Comparison of ENCODE assay signal across 24 mouse cellular contexts in the genomic region with DNA sequence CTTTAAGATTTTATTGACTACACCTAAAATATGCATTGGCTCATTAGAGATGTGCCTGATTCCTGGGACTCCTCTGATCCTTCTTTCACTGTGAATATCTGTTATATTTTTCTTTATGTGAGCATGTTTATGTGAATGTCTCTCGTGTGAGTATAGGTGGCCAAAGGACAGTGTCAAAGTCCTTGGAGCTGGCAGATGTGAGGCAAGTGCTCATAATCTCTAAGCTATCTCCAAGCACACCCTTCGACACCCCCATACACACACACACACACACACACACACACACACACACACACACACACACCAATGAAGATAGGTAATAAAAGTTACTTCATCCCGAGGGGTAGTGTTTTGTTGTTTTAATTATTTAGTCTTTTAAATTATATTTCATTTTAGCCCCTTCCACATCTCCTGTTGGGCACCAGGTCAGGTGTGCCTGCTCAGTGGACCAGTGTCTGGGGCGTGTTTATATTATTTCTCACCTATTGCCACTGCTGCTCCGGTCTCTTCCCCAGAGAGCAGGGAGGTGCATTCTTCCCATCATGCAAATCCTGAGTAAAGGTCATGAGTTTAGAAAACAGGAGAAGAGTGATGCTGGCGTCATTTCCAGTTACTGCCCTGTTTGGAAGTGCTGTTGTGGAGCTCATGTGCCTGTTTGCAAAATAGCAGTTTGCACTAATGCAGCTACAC.
A peak's percentile ranks its signal among the peaks of the same experiment; 100 is the strongest.
DNase-seq lines count a peak whose midpoint lies in the region; ATAC-seq and TF ChIP-seq lines count a peak whose summit lies in the region.
"Had no signal": no experiment of that assay in that cellular context is flagged by ENCODE, and none has a peak within 500 bp of the region (broad histone marks: within the 10 kb centered on the region; RNA-seq: fewer than 3 reads in every experiment).

No protein-coding gene starts in this region.

- no peak for DNase-seq in hindbrain, postnatal 0 days (ENCODE audit: low spot score)
- no peak for DNase-seq in hindbrain, embryonic 10.5 days (ENCODE audit: low spot score)
- DNase-seq in liver, postnatal 0 days: peak; percentile 24
- DNase-seq: adrenal gland, adult 8-10 months; adrenal gland, postnatal 14 days; adrenal gland, postnatal 36 days; B cell, adult 2 months; cerebellum, adult 11-12 months; cerebellum, adult 2 months; cerebellum, adult 9-10 months; cerebellum, postnatal 10 days; cerebellum, postnatal 25 days; forebrain, postnatal 0 days had no signal

- no peak for TF ChIP-seq CTCF in hindbrain, postnatal 0 days (IDR thresholded peaks at IDR 0.05; ENCODE audit: low read depth)
- TF ChIP-seq CTCF in liver, postnatal 0 days (IDR thresholded peaks at IDR 0.05; ENCODE audit: low read depth): no peak

- ATAC-seq in forebrain, embryonic 15.5 days (replicated peaks): no peak
- no peak for ATAC-seq in forebrain, embryonic 16.5 days
- ATAC-seq in hindbrain, postnatal 0 days: no peak
- ATAC-seq in liver, postnatal 0 days: peak; percentile 97
- ATAC-seq in liver, embryonic 12.5 days: no peak
- ATAC-seq: activated CD4-positive, CD25-positive, alpha-beta regulatory T cell, adult 4 months; CD4-positive, CD25-positive, alpha-beta regulatory T cell, adult 4 months; forebrain, embryonic 13.5 days; forebrain, postnatal 0 days; Patski had no signal

- no peaks in the 10 kb centered on the region for H3K27me3 ChIP-seq in forebrain, embryonic 15.5 days
- H3K27me3 ChIP-seq in forebrain, embryonic 16.5 days (replicated peaks; ENCODE audit: control insufficient read depth, insufficient read depth, low read length): no peaks in the 10 kb centered on the region
- no peaks in the 10 kb centered on the region for H3K27me3 ChIP-seq in hindbrain, postnatal 0 days (ENCODE audit: insufficient read depth, low read length)
- no peaks in the 10 kb centered on the region for H3K27me3 ChIP-seq in hindbrain, embryonic 10.5 days (ENCODE audit: insufficient read depth, poor library complexity, severe bottlenecking)
- H3K27me3 ChIP-seq in liver, postnatal 0 days (ENCODE audit: insufficient read depth, low read length): no peaks in the 10 kb centered on the region
- no peaks in the 10 kb centered on the region for H3K27me3 ChIP-seq in liver, embryonic 12.5 days (replicated peaks)
- H3K27me3 ChIP-seq: CH12.LX; embryonic facial prominence, embryonic 12.5 days; forebrain, embryonic 13.5 days; Patski had no signal

- H3K9me3 ChIP-seq in forebrain, embryonic 15.5 days: no peaks in the 10 kb centered on the region
- H3K9me3 ChIP-seq in forebrain, embryonic 16.5 days (ENCODE audit: control insufficient read depth, low read length): no peaks in the 10 kb centered on the region
- no peaks in the 10 kb centered on the region for H3K9me3 ChIP-seq in hindbrain, postnatal 0 days (ENCODE audit: low read length)
- no peaks in the 10 kb centered on the region for H3K9me3 ChIP-seq in hindbrain, embryonic 10.5 days
- no peaks in the 10 kb centered on the region for H3K9me3 ChIP-seq in liver, postnatal 0 days (ENCODE audit: low read length)
- H3K9me3 ChIP-seq in liver, embryonic 12.5 days (replicated peaks): no peaks in the 10 kb centered on the region
- H3K9me3 ChIP-seq: embryonic facial prominence, embryonic 10.5 days; embryonic facial prominence, embryonic 12.5 days; forebrain, embryonic 13.5 days had no signal

- H3K4me1 ChIP-seq in forebrain, embryonic 15.5 days: 0 out of 2 replicates have a peak, but pooled peaks cover 4% of the 10 kb centered on the region
- H3K4me1 ChIP-seq in forebrain, embryonic 16.5 days (replicated peaks; ENCODE audit: control insufficient read depth, insufficient read depth, low read length): no peaks in the 10 kb centered on the region
- peaks cover 3% of the 10 kb centered on the region; the same call in 1 of the 2 replicates for H3K4me1 ChIP-seq in hindbrain, postnatal 0 days (ENCODE audit: insufficient read depth, low read length)
- no peaks in the 10 kb centered on the region for H3K4me1 ChIP-seq in hindbrain, embryonic 10.5 days (replicated peaks)
- no peaks in the 10 kb centered on the region for H3K4me1 ChIP-seq in liver, postnatal 0 days (ENCODE audit: insufficient read depth)
- H3K4me1 ChIP-seq in liver, embryonic 12.5 days: no peaks in the 10 kb centered on the region
- H3K4me1 ChIP-seq: embryonic facial prominence, embryonic 10.5 days; embryonic facial prominence, embryonic 12.5 days; forebrain, embryonic 13.5 days had no signal

- H3K9ac ChIP-seq in forebrain, embryonic 15.5 days (replicated peaks): no peak overlapping the region
- H3K9ac ChIP-seq in forebrain, embryonic 16.5 days (replicated peaks; ENCODE audit: low read depth, low read length): no peak overlapping the region
- H3K9ac ChIP-seq in hindbrain, postnatal 0 days (replicated peaks; ENCODE audit: low read length): 0 out of 2 replicates have a peak overlapping the region, but pooled peaks have one; percentile 5
- no peak overlapping the region for H3K9ac ChIP-seq in liver, postnatal 0 days (replicated peaks)
- H3K9ac ChIP-seq in liver, embryonic 12.5 days: no peak overlapping the region
- H3K9ac ChIP-seq: embryonic facial prominence, embryonic 12.5 days; forebrain, embryonic 13.5 days; forebrain, postnatal 0 days had no signal

- 89% methylated on average over 6 of the region's 6 CpGs for WGBS in forebrain, embryonic 15.5 days
- WGBS in forebrain, embryonic 16.5 days: 90% methylated on average over 6 of the region's 6 CpGs
- 88% methylated on average over 6 of the region's 6 CpGs for WGBS in hindbrain, postnatal 0 days
- 89% methylated on average over 6 of the region's 6 CpGs for WGBS in hindbrain, embryonic 10.5 days
- 63% methylated on average over 6 of the region's 6 CpGs for WGBS in liver, postnatal 0 days (ENCODE audit: insufficient replicate concordance)
- 70% methylated on average over 6 of the region's 6 CpGs for WGBS in liver, embryonic 12.5 days (ENCODE audit: insufficient replicate concordance)

- H3K4me2 ChIP-seq in forebrain, embryonic 15.5 days (replicated peaks): no peak overlapping the region
- H3K4me2 ChIP-seq in forebrain, embryonic 16.5 days (ENCODE audit: low read length): no peak overlapping the region
- no peak overlapping the region for H3K4me2 ChIP-seq in hindbrain, postnatal 0 days (ENCODE audit: low read depth, low read length)
- H3K4me2 ChIP-seq in liver, postnatal 0 days (ENCODE audit: low read depth, low read length): no peak overlapping the region
- no peak overlapping the region for H3K4me2 ChIP-seq in liver, embryonic 12.5 days
- H3K4me2 ChIP-seq: embryonic facial prominence, embryonic 12.5 days; forebrain, embryonic 13.5 days had no signal

- 0 out of 2 replicates have a peak overlapping the region, but pooled peaks have one; percentile 11 for H3K27ac ChIP-seq in forebrain, embryonic 15.5 days (replicated peaks)
- H3K27ac ChIP-seq in forebrain, embryonic 16.5 days (ENCODE audit: low read length): no peak overlapping the region
- H3K27ac ChIP-seq in hindbrain, postnatal 0 days: no peak overlapping the region
- H3K27ac ChIP-seq in hindbrain, embryonic 10.5 days: no peak overlapping the region
- H3K27ac ChIP-seq in liver, postnatal 0 days (ENCODE audit: low read depth): peak overlapping the region; percentile 75
- no peak overlapping the region for H3K27ac ChIP-seq in liver, embryonic 12.5 days
- H3K27ac ChIP-seq: embryonic facial prominence, embryonic 10.5 days; embryonic facial prominence, embryonic 12.5 days; forebrain, embryonic 13.5 days had no signal

- no peak for TF ChIP-seq EP300 in liver, postnatal 0 days (IDR thresholded peaks at IDR 0.05; ENCODE audit: low read depth)

- H3K4me3 ChIP-seq in forebrain, embryonic 15.5 days: no peak overlapping the region
- H3K4me3 ChIP-seq in forebrain, embryonic 16.5 days (replicated peaks; ENCODE audit: low read length): no peak overlapping the region
- no peak overlapping the region for H3K4me3 ChIP-seq in hindbrain, postnatal 0 days (ENCODE audit: low read length)
- no peak overlapping the region for H3K4me3 ChIP-seq in hindbrain, embryonic 10.5 days
- H3K4me3 ChIP-seq in liver, postnatal 0 days (ENCODE audit: low read depth, low read length): no peak overlapping the region
- H3K4me3 ChIP-seq in liver, embryonic 12.5 days: no peak overlapping the region
- H3K4me3 ChIP-seq: embryonic facial prominence, embryonic 10.5 days; embryonic facial prominence, embryonic 12.5 days; forebrain, embryonic 13.5 days had no signal

- H3K36me3 ChIP-seq in forebrain, embryonic 15.5 days: no peaks in the 10 kb centered on the region
- H3K36me3 ChIP-seq in forebrain, embryonic 16.5 days (ENCODE audit: control insufficient read depth, insufficient read depth): no peaks in the 10 kb centered on the region
- H3K36me3 ChIP-seq in hindbrain, postnatal 0 days (ENCODE audit: insufficient read depth, low read length): no peaks in the 10 kb centered on the region
- H3K36me3 ChIP-seq in hindbrain, embryonic 10.5 days: no peaks in the 10 kb centered on the region
- H3K36me3 ChIP-seq in liver, postnatal 0 days (replicated peaks; ENCODE audit: insufficient read depth, low read length): no peaks in the 10 kb centered on the region
- no peaks in the 10 kb centered on the region for H3K36me3 ChIP-seq in liver, embryonic 12.5 days
- H3K36me3 ChIP-seq: embryonic facial prominence, embryonic 10.5 days; embryonic facial prominence, embryonic 12.5 days; G1E had no signal

Comparison
In these comparisons a context has a peak if more than half of its experiments do, and no peak if none do; other contexts are left out.
1. H3K27ac ChIP-seq: peak in forebrain, embryonic 15.5 days (single experiment) and liver, postnatal 0 days (single experiment); none in forebrain, embryonic 16.5 days (single experiment), hindbrain, postnatal 0 days (single experiment), hindbrain, embryonic 10.5 days (single experiment) and liver, embryonic 12.5 days (single experiment).